Mouse (Mus musculus) gastrocnemius, adult 2 months (tissue): ENCODE data around the gene Map4k4. TPM values are rescaled to one million over a fixed set of nuclear protein-coding genes. Genes with fewer than 3 reads are reported as not detected.

Source experiments
- DNase-seq: peaks from one replicate; pipeline ENCODE4 v3.0.0; 2022
- H3K27ac ChIP-seq: fragments of 200-600 bp; 2 replicates; pipeline ENCODE4 v1.8.1; 2022; ENCODE audit warnings: mild to moderate bottlenecking
- H3K4me3 ChIP-seq: fragments of 200-600 bp; 2 replicates; pipeline ENCODE4 v1.8.1; 2022; ENCODE audit warnings: mild to moderate bottlenecking, moderate library complexity
- CTCF ChIP-seq: fragments of 200-600 bp; IDR thresholded peaks from 2 replicates; pipeline ENCODE4 v1.8.1; 2022; ENCODE audit warnings: antibody characterized with exemption, mild to moderate bottlenecking, moderate library complexity
- intact Hi-C: fragments of 180-260 bp; cut with DNase I; formaldehyde crosslinking; loops from one replicate; pipeline ENCODE4 v1.15.1; 2025
- long read RNA-seq, 2 experiments: library from polyadenylated mRNA; stranded (forward); transcript quantifications; one replicate each; pipeline ENCODE4 v2.0.0; 2021
- total RNA-seq, 2 experiments: library from RNA; stranded (reverse); gene quantifications; 2 replicates each; pipeline ENCODE4 v1.2.3; 2021

The Map4k4 gene
- 10 to 100 TPM; 23.2 to 28.3 TPM for total RNA-seq
- long read RNA-seq, experiment 1, partial matches to known transcripts: 1 of 6 reads
- long read RNA-seq, experiment 1, other reads (novel, unspliced or antisense): 5 of 6 reads
- long read RNA-seq, experiment 2, partial matches to known transcripts: 1 of 13 reads
- long read RNA-seq, experiment 2, other reads (novel, unspliced or antisense): 12 of 13 reads

DNA sequence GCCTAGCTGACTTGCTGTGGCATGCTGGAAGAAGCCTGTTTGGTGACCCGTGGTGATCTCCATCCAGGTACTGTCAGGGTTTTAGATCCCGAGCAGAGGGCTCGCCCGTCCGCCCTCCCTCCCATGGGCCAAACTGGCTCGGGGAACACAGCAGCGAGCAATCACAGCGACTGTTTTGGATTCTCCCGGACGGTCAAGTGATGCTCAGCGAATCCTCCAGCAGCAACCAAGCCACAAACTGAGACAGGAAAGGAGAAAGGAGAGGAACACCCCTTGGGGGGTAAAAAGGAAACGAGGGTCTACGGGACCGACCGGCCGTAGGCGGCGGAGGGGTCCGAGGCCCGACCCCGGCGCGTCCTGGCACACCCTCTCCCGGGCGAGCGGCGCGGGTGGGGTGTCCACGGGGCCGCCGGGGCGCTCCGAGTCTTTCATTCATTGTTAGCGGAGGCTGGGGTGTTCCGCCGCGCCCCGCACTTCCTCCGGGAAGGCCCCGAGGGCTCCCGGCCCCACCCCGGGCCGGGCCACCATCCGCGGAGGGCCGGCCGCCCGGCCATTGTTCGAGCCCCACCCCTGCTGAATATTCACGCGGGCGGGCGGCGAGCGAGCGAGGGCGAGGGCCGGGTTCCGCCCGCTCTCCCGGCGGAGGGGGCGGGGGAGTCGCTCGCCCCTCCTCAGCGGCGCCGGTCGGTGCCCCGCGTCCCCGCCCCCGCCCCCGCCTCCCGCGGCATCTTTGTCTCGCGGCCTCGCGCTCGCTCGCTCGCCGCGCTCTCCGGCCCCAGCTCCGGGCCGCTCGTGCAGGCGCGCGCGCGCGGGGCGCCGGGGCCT is at the start of gene Map4k4:
Map4k4 (plus strand) TSS at position 733 of the 825 bp plus-strand sequence.
- Histone ChIP-seq H3K4me3 (peak within 1 kb of the TSS; percentile 92), H3K27ac (peak within 1 kb of the TSS; percentile 87)
- DNase-seq: peak; percentile 91
- no peak for TF ChIP-seq CTCF
- intact Hi-C loops: loop anchor here (5.0 kb wide), 2 partner anchors 37 to 213 kb away; no protein-coding TSS in a partner anchor

DNA sequence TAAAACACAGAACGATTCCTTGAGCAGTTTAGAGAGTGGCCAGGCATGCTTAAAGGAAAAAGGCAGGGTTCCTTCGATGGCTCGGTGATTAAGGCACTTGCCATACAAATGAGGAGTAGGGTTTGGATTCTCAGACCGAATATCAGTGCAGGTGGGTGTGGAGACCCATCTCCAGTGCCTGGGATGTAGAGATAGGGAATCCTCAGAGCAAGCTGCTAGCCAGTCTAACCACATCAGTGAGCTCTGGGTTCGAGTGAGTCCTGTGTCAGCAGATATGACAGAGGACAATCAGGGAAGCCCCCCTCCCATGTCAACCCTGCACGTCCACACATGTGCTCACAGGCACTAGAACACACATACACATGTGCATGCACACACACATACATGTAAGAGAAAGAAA is 44.8 kb upstream of the Map4k4 start:
- Histone ChIP-seq H3K4me3 (no peak overlapping the region), H3K27ac (no peak overlapping the region)
- intact Hi-C loops: no loop called here
- no peak for DNase-seq
- no peak for TF ChIP-seq CTCF

DNA sequence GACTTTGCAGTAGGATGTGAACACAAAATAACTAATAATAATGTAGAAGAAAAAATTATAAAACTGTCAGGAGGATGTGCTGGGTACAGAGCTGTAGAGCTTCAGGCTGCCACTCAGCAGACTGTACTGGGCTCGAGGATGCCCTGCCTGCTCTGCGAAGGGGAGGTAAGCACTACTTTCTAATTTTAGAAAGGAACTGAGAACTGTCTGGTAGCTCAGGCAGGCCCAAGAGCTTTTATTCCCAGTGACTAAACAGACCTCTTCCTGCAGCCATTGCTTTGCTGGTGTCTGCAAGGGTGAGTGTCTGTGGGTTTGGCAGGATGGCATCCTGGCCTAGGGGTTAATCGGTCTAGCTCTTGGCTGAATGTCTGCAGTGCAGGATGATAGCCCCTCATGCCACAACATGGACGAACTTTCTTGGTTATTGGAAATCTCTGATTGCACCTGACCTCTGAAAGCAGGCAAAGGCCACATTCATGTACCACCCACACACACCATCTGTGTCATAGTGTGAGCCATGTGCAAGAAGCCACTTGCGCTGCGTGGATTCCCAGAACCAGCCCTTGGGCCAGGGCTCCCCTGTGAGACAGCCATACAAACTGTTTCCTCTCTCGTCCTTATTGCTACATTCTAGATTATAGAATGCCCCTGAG is 43.8 kb upstream of the Map4k4 start:
- no peak overlapping the region for H3K4me3 ChIP-seq
- H3K27ac ChIP-seq: no peak overlapping the region
- DNase-seq: no peak
- intact Hi-C loops: no loop called here
- no peak for TF ChIP-seq CTCF

DNA sequence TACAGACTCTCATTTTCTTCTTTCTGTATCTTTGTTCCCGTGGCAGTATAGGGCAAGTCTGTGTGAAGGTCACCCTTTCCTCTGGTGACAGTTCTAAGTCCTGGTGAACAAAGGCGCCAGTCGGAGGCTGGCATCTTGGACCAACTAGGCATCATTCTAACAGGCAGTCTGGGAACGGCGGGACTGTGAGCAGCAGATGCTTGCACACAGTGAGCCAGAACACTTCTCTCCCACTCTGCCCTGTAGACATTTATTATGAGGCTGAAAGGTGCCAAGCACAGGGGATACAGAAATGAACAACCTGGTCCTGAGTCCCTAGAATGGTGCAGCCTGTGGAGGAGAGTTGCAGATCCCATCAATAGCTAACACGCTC is 43.3 kb upstream of the Map4k4 start:
- no peak for TF ChIP-seq CTCF
- DNase-seq: no peak
- Histone ChIP-seq H3K27ac (no peak overlapping the region), H3K4me3 (no peak overlapping the region)
- intact Hi-C loops: no loop called here

DNA sequence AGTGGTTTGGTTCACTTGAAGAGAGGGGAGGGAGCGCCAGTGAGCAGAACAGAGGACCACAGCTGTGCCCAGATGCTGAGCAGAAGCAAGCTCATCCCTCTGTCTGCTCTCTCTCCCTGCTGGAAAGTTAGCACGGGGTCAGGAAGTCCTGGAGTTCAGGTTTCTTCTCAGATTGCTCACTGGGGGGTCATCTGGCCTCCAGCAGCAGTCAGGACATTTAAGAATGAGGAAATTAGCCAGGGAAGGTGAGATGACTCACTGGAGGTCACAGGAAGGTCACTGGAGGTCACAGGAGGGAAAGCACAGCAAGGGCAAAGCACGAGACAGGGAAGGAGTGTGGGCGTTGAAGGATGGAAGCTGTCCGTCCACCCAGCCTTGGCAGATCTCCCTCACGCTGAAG is 41.5 kb upstream of the Map4k4 start:
- intact Hi-C loops: no loop called here
- DNase-seq: no peak
- H3K4me3 ChIP-seq: no peak overlapping the region
- no peak for TF ChIP-seq CTCF
- H3K27ac ChIP-seq: no peak overlapping the region

DNA sequence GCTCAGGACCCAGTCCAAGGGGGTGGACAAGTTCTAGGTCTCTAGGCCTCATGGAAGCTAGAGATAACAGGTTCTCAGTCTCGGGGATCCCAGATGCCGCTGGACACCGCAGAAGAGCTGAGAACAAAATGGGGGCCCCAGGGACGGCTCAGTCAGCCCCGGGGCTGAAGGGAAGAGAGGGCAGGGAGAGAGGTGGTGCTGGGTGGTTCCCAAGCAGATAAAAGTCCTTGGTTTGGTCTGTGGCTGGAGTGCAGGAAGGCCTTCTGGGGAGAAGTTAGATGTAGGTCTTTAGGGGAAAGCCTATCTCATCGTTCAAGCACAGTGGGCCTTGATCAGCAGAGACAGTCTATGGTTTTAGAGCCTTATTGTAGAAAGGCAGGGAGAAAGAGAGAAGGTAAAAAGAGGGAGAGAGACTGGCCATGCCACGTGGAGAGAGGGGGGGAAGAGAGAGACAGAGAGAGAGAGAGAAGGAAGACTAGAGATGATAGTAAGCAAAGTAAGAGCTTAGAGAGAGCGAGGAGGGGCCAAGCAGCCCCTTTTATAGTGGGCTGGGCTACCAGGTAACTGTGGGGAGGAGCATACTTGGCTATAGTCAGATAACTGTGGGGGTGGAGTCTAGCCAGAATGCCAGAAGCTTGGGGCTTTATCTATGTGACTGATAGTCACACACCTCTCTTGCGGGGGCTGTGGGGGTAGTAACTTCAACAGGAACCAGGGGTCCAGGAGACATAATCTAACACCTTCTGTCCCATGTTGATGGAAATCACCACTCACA is 34.2 kb upstream of the Map4k4 start:
- DNase-seq: no peak
- intact Hi-C loops: no loop called here
- no peak overlapping the region for H3K27ac ChIP-seq
- no peak for TF ChIP-seq CTCF
- H3K4me3 ChIP-seq: no peak overlapping the region

DNA sequence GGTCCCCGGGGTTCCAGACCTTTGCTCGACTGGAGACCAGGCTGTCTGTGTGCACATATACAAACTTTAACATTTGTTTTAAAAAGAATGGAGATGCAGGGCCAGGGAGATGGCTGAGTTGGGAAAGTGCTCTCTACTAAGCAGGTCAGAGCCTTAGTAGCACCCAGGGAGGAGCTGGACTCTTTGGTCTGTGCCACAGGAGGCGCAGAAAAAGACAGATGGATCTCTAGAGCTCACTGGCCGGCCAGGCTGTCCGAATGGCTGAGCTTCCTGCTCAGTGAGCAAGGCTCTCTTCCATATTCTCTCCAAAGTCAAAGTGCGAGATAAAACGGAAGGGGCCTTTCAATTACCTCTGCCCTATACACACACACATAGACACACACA is 33.6 kb upstream of the Map4k4 start:
- no peak for TF ChIP-seq CTCF
- no peak for DNase-seq
- Histone ChIP-seq H3K27ac (no peak overlapping the region), H3K4me3 (no peak overlapping the region)
- intact Hi-C loops: no loop called here

DNA sequence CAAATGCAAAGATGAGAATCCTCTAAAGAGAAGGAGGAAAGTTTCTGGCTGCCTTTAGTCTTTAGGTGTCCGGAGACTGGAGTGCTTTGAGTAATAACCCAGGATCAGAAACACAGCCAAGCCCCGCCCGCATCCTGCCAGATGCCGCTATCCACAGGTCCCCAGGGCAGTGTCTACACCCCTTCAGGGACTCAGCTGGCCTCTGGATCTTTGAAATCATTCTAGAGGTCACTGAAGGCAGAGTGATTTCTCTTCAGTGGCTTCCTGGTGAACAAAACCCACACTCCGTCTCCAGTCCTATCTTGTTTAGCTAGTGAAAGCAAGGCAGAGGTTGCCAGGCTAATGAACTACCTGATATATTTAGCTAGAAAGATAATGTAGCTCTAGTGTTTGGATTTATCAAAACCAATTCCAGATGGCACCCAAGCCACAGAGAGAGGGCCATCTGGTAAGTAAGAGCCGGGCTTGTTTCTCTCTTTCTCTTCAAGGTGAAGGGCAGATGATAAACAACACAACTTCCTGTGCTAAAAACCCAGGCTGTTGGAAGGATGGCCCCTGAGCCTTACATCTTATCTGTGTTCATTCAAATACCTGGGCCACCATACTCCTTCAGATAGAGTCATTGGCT is 32.6 kb upstream of the Map4k4 start:
- intact Hi-C loops: no loop called here
- Histone ChIP-seq H3K27ac (peak overlapping the region; percentile 32), H3K4me3 (peak overlapping the region; percentile 26; the same call in 1 of the 2 replicates)
- TF ChIP-seq CTCF: no peak
- DNase-seq: peak; percentile 74

DNA sequence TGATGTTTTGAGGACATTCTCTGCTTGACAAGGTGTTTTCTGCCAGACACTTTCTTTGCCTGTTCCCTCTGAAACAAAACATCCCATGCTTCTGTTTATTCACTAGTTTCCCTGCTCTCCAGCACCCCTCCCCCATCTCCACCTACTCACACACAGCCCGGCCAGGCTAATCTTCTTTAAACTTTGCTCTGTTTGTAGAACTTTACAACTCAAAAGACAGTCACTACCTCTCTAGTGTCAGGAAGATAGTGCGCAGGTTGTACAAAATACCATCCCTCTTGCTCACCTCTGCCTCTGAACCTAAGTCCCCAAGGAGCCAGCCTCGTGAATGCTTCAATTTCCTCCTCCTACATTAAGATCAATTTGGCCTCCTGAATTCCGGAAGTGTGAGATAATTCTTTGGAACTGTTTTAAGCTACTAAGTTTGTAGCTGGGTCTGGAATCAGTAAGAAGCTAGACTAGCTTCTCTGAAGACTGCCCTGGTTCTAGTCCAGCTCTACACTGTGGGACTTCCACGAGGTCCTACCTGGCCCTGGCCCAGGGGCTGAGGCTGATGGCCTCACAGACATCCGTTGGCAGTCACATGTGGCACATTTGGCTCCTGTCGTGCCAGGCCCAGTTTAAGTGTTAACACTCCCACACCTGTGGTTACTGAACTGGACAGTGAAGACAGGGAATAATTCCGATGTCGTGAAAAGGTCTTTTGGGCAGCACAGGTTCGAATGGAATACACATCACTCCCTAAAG is 31.7 kb upstream of the Map4k4 start:
- intact Hi-C loops: no loop called here
- TF ChIP-seq CTCF: no peak
- Histone ChIP-seq H3K4me3 (peak overlapping the region; percentile 64; the same call in 1 of the 2 replicates), H3K27ac (peak overlapping the region; percentile 70)
- peak; percentile 53 for DNase-seq

DNA sequence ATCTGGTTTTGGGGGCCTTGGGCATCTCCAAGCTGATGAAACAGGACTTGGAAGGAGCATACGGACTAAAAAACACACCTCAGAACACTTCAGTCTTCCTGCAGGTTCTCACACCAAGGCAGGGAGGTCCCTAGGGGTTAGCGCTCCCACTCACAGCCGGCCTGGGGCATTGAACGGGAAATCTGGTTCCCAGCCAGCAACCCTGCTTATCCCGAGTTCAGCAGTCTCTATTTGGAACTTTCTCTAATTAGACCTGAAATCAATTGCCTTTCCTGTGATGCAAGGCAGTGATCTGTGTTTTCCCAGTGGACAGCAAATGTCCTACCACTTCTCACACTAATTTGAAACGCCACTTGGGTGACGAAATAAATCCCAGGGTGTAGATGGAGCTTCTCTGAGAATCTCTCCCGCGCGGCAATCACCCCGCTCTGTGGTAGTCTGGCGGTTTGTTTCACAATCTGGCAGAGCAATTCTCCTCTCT is 31.0 kb upstream of the Map4k4 start:
- peak overlapping the region; percentile 70 for H3K27ac ChIP-seq
- peak; percentile 52 for DNase-seq
- no peak for TF ChIP-seq CTCF
- H3K4me3 ChIP-seq: peak overlapping the region; percentile 64
- intact Hi-C loops: no loop called here

DNA sequence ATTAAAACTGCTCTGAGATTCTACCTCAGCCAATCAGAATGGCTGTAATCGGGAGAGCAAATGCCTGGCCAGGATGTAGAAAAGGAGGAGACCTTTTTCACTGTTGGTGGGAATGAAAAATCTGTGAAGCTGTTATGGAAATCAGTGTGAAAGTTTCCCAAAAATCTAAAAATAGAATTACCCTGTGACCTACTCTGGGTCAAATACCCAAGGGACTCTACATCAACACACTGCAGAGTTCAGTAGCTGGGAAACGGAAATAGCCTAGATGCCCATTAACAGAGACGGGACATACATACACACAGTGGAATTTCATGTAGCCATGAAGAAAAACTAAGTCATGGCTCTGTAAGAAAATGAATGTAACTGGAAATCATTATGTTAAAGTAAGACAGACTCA is 22.7 kb upstream of the Map4k4 start:
- H3K4me3 ChIP-seq: no peak overlapping the region
- TF ChIP-seq CTCF: no peak
- intact Hi-C loops: no loop called here
- peak overlapping the region; percentile 28 for H3K27ac ChIP-seq
- no peak for DNase-seq

DNA sequence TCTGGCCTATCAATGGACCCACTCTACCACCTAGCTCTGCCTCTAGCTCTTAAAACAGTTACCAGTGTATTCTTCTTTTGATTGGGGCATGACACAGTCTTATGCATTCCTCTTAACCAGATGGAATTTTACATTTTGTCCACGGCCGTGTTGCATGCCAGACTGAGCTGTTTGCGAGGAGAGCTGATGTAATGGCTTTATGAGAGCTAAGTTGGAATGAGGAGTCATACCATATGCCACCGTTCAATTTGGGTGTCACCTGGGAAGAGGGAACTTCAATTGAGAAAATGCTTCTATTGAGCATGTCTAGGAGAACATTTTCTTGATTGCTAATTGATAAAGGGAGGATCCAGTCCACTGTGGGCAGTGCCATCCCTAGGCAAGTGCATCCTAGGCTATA is 18.2 kb upstream of the Map4k4 start:
- Histone ChIP-seq H3K27ac (no peak overlapping the region), H3K4me3 (no peak overlapping the region)
- TF ChIP-seq CTCF: no peak
- intact Hi-C loops: no loop called here
- DNase-seq: no peak
